Mouse (Mus musculus) embryonic stem cell, embryonic (primary cell): Measurements from ENCODE around the gene Vash2.
"Not testable (repeated sequence)": the region's sequence is repeated elsewhere in the genome, so short reads cannot be mapped to it uniquely, and the experiment has no call there.

Experiments
- CTCF ChIA-PET, 4 experiments: fragments of 300-600 bp in 2 of 4; fragments of 350-600 bp in 2 of 4; sonication (Branson Sonifier 250); formaldehyde crosslinking; loops; one replicate each; lab custom pipeline; 2022; ENCODE audit warnings: inconsistent platforms in 2 of 4; lab: Charles Lee
- POLR2A ChIA-PET, 4 experiments: fragments of 300-600 bp in 2 of 4; fragments of 350-600 bp in 2 of 4; sonication (Branson Sonifier 250); formaldehyde crosslinking; loops; one replicate each; lab custom pipeline; 2022; ENCODE audit warnings: antibody characterized with exemption in 4 of 4, inconsistent platforms in 1 of 4; lab: Charles Lee

The Vash2 gene

DNA sequence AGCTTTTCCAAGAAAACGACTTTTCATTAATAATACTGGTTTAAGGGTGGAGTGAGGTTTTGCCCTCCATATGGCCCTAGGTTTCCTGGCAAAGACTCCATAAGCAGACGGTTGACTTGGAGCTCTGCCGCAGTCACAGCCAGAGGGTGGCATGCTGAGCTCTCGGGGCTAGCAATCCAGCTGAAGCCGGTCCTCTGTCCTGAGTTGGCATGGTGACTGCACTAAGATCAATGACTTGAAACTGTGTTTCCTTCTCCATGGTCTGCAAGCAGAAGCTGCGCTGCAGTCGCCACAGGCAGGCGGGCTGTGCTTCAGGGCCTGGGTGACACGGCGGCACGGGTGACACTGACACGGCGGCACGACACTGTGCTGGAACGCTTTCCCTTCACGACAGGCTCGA is 30.2 kb downstream of the Vash2 start:
- ChIA-PET CTCF (interaction anchor here in 3 of 4 experiments (0.5 to 1.1 kb wide), 5 partner anchors 8 to 911 kb away, joined by 3 to 6 read pairs (median 3); partner anchors contain the start of gene Flvcr1 (in 1 of the 3)), POLR2A (interaction anchor here in 3 of 4 experiments (0.6 to 1.9 kb wide), 6 partner anchors 30 to 117 kb away, joined by 3 to 4 read pairs (median 3); partner anchors contain the start of genes Flvcr1 (in 2 of the 3) and Vash2 (in 2 of the 3))

DNA sequence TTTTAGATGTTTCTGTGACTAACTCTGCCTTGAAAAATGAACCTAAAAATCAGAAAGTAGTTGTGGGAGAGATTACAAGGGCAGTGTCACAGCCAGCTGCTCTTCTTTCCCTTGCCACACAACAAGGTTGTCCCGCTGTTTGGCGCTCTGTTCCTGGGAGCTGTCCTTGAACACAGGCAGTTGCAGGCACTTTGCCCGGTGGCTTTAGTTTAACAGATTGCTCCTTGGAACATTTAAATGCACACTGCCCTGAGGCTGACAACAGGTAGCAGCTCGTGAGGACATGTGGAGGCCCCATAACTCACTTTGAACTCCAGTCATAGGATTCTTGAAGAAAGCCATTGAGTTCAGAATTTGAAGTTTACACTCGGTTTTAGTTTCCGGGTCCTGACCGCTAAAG is 30.7 kb downstream of the Vash2 start:
- ChIA-PET POLR2A (interaction anchor here in 3 of 4 experiments (1.0 to 1.9 kb wide), 6 partner anchors 31 to 115 kb away, joined by 3 to 4 read pairs (median 4); partner anchors contain the start of genes Flvcr1 (in 2 of the 3), Vash2 (in 2 of the 3), Nsl1 (in 1 of the 3) and Tatdn3 (in 1 of the 3)), CTCF (interaction anchor here in 2 of 4 experiments (0.6 to 1.1 kb wide), 3 partner anchors 78 to 340 kb away, joined by 3 read pairs; partner anchors contain the start of gene Flvcr1 (in 1 of the 2))

DNA sequence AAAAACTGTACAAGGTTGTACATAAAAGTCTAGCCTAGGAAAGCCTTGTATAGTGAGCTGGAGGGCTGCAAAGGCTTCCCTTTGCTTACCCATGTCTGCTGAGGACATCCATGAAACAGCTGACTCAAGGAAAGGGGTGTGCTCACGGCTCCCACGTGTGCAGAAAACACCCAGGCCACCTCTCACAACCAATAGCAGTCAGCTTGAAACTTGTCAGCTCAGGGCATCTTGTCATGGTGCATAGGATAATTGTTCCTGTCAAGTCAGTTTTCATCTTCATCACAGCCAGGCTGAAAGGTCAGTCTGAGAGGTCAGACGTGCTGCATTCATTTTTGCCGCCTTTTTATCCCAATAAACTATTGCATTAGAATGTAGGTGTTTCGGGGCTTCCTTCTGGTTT is 31.1 kb downstream of the Vash2 start:
- CTCF ChIA-PET: interaction anchor here in 1 of 4 experiments (1.1 kb wide), 1 partner anchor 341 kb away, joined by 3 read pairs; no protein-coding TSS in a partner anchor
- POLR2A ChIA-PET: interaction anchor here in 2 of 4 experiments (1.0 to 1.9 kb wide), 3 partner anchors 31 to 115 kb away, joined by 3 to 4 read pairs (median 4); partner anchors contain the start of genes Nsl1 (in 1 of the 2), Tatdn3 (in 1 of the 2) and Vash2 (in 1 of the 2)

DNA sequence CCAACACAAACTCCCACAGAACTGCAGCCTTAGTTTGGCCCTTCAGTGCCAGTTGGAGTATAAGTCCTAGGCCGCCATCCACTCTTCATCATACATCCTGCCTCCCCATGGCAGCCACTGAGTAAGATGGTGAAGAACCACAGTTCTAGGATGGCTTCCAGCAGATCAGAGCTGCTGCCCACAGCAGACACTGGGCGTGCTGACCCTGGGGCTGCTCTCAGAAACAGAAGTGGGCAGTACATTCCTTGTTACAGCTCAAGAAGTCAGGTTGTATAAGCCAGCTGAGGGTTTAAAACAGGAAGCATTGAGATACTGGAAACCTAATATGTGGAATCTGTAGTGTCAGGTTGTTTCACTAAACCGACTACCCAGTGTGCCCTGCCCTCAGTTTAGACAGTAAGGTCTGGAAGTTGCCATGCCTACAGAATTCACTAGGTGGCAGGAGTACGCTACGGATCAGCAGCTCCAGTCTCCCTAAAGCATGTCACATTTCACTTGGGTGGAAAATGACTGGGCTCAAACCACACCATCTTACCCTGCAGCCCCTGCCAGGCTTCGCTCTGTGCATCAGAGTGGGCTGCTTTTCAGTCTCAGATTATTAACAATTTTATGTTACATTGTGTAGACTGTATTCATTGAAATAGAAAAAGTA is 34.9 kb downstream of the Vash2 start:
- ChIA-PET CTCF (interaction anchor here in 3 of 4 experiments (0.5 to 2.6 kb wide), 33 partner anchors 8 to 1148 kb away, joined by 3 to 23 read pairs (median 4); partner anchors contain the start of genes Nsl1 (in 1 of the 3), Rps6kc1 (in 1 of the 3), Tatdn3 (in 1 of the 3) and Traf5 (in 1 of the 3)), POLR2A (interaction anchor here (0.8 to 1.3 kb wide), 8 partner anchors 9 to 345 kb away, joined by 3 to 5 read pairs (median 3); partner anchors contain the start of genes Flvcr1 (in 2 of the 4), Nsl1 (in 1 of the 4) and Tatdn3 (in 1 of the 4))

DNA sequence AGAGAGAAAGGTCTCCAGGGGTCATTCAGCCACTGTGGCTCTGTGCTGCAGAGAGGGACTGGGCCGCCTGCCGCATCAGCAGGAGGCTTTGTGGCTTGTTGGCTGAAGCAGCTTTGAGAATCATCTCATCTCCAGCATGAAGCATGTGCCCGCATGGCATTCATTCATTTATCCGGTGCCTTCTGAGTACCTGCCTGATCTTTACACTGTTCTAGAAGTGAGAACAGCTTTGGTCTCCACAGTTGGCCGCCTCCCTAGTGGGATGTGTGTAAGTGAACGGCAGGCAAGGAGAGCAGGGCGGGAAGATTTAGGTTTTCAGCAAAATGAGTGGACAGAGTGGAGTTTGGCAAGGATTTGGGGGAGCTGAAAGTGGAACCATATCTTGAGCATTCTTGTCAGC is 39.3 kb downstream of the Vash2 start:
- POLR2A ChIA-PET: no interaction called here
- CTCF ChIA-PET: no interaction called here

DNA sequence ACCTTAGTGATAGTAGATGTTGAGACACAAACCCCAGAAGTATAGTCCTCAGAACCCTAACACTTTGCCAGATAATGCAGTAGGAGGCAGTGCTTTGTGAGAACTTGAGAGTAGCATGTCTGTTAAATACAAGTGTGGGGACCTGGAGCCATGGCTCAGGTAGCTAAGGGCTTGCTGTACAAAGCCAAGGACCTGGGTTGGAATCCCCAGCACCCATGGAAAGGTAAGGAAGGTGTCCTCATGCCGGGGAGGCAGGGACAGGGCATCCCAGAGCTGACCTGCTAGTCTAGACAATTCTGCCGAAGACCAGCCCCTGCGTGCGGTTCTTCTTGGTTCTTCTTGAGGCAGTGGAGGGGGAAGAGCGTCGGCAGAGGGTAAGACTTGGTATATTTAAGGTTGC is 48.9 kb downstream of the Vash2 start:
- ChIA-PET CTCF (no interaction called here), POLR2A (no interaction called here)

DNA sequence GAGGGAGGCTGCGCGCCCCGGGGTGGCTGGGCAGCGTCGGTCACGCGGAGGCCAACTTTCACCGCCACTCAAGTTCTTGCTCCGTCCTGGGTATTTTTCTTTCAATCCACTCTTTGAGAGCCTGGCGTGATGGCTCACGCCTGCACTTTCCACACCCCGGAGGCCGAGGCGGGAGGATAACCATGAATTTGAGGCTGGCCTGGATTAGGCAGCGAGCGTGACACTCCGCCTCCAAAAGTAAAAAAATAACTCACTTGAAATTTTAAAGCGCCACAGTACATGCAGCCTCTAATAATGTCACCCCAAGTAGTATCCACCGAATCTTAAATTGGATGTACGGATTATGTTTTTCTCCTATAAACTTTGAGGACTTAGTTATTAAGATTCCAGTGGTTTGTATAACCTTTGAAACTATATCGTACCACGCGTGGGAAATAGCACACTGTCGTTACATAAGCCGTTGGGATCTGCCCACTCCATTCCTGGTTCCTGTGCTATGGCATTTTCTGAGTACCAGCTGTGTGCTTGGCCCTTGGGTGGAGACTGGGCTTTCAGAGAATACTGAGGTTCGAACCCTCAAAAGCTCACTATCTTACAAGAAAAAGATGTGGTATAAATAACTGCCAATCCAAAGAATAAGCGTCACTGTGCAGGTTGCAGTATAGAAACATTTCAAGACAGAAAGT is 49.9 kb downstream of the Vash2 start:
- POLR2A ChIA-PET: interaction anchor here in 3 of 4 experiments (1.2 to 1.7 kb wide), 4 partner anchors 9 to 1209 kb away, joined by 3 to 15 read pairs (median 4); partner anchors contain the start of genes Flvcr1 (in 2 of the 3) and Rcor3 (in 1 of the 3)
- CTCF ChIA-PET: interaction anchor here in 1 of 4 experiments (0.6 kb wide), 2 partner anchors 16 to 383 kb away, joined by 3 to 4 read pairs; no protein-coding TSS in a partner anchor

DNA sequence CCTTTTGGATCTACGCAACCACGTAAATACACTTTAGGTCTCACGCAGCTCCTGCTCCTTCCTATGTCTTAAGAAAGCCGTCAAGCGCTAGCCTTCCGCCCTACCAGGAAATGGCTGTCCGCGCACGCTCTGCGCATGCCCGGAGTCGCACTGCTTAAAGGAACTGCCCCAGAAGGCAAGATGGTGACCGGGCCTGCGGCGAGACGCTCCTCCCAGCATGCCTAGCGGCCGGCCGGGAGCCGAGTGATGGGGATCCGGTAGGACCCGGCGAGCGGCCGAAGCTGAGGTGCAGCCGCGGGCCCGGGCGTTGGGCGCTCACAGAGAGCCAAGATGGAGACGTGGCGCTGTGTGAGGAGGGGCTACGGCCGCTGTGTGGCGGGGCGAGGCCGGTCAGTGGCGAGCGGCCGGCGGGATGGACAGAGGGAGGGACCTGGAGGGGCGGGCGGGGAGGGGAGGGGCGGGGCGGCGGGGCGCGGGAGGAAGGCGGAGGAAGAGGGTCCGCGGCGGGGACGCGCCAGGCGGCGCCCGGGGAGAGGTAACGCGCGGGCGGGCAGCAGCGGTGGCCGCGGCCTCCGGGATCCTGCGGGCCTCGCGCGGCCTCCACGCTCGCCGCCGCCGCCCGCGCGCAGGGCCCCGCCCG is 50.6 kb downstream of the Vash2 start:
- ChIA-PET CTCF (interaction anchor here in 1 of 4 experiments (0.6 kb wide), 3 partner anchors 16 to 384 kb away, joined by 3 to 4 read pairs (median 4); no protein-coding TSS in a partner anchor), POLR2A (interaction anchor here (0.6 to 1.7 kb wide), 15 partner anchors 9 to 1210 kb away, joined by 3 to 15 read pairs (median 3); partner anchors contain the start of genes Flvcr1 (in 3 of the 4), Rps6kc1 (in 2 of the 4), Rcor3 (in 1 of the 4) and Vash2 (in 1 of the 4))

DNA sequence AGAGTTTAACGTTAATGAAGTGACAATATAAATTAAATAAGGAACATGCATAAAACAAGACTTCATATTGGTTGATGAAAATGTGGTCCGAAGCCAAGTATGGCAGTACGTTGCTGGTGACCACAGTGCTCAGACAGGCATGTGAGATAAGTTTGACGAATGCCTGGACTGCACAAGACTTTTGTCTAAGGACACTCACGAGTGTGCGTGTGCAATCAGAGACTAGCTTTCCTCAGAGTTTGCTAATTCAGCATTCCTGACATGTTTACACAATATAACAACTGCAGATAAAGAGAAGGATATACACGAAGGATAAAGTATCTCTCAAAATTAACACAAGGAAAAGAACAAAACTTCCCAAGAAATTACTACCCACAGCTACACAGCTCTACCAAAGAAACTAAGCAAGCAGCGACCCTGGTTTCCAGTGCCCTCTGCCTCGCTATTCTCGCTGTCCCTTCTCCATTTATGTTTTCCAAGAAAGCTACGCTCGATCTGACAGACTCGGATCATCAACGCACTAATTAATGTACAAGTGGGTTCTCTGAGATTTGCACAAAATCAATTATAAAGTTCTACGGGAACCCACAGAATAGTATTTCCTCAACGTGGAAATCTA is 51.2 kb downstream of the Vash2 start:
- CTCF ChIA-PET: interaction anchor here in 1 of 4 experiments (0.6 kb wide), 1 partner anchor 76 kb away, joined by 4 read pairs; no protein-coding TSS in a partner anchor

DNA sequence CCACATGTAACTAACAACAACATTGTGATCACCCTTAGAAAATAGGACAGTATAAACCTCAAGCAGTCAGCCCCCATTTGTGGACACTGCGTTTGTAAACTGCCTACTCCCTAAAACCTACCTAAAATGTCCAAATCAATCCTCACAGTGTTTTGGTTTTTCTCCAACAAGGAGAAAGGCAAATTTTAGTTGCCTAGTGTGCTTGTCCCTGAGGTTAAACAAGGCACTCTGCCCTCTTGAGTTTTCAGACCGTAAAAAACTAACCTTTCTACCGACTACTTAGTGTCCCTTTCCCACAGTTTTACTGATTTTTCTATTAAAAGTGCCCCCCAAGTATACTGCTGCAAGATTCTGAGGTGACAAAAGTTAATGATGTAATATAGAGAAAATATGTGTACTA is 51.8 kb downstream of the Vash2 start:
- POLR2A ChIA-PET: interaction anchor here in 3 of 4 experiments (0.9 to 1.7 kb wide), 7 partner anchors 7 to 99 kb away, joined by 3 to 15 read pairs (median 4); partner anchors contain the start of genes Flvcr1 (in 2 of the 3) and Rps6kc1 (in 1 of the 3)
- CTCF ChIA-PET: no interaction called here

More for the DNA sequence above, 51.2 kb downstream of the Vash2 start:
- POLR2A ChIA-PET: interaction anchor here (0.6 to 1.7 kb wide), 15 partner anchors 8 to 1211 kb away, joined by 3 to 15 read pairs (median 3); partner anchors contain the start of genes Flvcr1 (in 3 of the 4), Rps6kc1 (in 2 of the 4), Rcor3 (in 1 of the 4) and Vash2 (in 1 of the 4)

DNA sequence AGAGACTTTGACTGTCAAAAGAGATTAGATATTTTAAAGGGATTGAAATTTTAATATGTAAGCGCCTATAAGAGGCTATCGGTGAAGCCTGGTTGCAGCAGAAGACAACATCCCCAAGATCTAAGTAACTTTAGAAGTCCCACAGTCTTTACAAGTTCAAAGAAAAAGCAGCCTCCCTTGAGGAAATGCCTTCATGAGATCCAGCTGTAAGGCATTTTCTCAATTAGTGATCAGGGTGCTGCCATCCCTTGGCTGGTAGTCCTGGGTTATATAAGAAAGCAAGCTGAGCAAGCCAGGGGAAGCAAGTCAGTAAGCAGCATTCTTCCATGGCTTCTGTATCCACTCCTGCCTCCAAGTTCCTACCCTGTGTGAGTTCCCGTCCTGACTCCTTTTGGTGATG is 54.3 kb downstream of the Vash2 start, which contains the start of gene Angel2:
TSS of gene Angel2 (plus strand) at position 301 of the 400 bp plus-strand sequence.
- CTCF ChIA-PET: not testable (repeated sequence)
- POLR2A ChIA-PET: interaction anchor here in 1 of 4 experiments (0.9 kb wide), 1 partner anchor 13 kb away, joined by 3 read pairs; no protein-coding TSS in a partner anchor

DNA sequence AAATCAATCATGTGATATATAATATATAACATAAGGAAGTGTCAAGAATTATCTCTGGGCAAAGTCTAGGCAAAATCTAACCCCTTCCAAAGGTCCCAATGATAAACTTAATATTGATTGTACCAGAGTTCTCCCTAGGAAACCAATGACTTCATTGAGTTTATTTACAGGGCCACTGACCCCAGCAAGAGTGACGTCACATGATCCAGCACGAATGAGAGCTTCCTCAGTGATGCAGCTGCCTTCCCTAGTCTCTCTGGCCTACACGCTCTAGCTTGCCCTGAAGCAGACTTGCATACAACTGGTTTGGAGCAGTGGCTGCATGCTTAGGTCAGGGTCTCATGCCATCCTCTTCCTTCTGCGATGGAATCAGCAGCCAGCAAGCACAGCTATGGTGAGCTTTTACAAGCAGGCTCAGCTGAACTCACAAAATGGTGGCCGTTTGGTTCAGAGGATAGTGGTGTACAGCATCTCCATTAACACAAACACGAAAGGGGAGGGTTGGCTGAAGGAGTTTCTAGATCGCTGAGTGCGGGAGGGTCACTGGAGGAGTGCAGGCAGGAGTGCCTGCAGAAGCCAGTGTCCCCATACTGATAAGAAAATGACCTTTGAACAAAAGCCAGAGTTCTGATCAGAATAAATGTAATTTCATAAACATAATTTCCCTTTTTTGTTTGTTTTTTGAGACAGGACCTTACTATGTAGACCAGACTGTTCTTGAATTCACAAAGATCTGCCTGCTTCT is 59.2 kb downstream of the Vash2 start:
- POLR2A ChIA-PET: interaction anchor here in 3 of 4 experiments (0.7 to 1.6 kb wide), 6 partner anchors 8 to 187 kb away, joined by 3 to 4 read pairs (median 3); partner anchors contain the start of gene Flvcr1 (in 1 of the 3)
- CTCF ChIA-PET: interaction anchor here in 1 of 4 experiments (0.6 kb wide), 1 partner anchor 66 kb away, joined by 4 read pairs; no protein-coding TSS in a partner anchor

DNA sequence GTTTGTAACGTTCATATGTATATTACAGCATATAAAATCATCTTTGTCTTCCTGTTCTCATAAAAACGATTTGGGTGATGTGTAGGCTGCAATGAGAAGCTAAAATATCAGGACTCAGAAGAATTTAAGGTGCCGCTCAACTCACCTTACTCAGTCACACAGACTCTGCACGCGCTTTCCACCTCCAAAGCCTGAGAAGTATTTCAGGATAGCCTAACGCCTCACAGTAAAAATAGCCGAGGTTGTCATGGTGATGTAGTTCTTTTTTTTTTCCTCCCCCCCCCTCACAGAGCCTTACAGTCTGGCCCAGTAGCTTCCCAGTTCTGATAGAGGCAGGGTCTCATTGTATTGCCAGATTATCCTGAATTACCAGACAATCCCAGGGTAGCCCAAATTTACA is 60.2 kb downstream of the Vash2 start:
- ChIA-PET POLR2A (interaction anchor here in 3 of 4 experiments (0.7 to 1.6 kb wide), 5 partner anchors 9 to 188 kb away, joined by 3 to 4 read pairs (median 3); partner anchors contain the start of gene Flvcr1 (in 1 of the 3)), CTCF (interaction anchor here in 1 of 4 experiments (0.6 kb wide), 1 partner anchor 65 kb away, joined by 4 read pairs; no protein-coding TSS in a partner anchor)

DNA sequence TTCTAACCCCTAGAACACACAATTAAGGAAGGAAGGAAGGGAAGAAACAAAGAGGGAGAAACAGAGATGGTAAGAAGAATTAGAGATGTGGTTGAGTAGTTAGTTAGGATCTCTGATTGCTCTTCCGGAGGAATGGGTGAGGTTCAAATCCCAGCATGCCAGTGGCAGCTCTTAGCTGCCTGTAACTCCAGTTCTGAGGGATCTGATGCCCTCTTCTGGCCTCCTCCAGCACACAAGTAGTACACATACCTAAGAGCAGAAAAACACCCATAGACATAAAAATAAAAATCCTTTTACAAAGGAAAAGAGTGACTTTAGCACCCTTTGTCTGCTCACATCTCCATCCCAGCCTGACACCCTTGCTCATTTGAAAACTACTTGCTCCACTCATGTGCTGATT is 66.5 kb downstream of the Vash2 start:
- ChIA-PET CTCF (interaction anchor here in 1 of 4 experiments (0.6 kb wide), 1 partner anchor 83 kb away, joined by 4 read pairs; no protein-coding TSS in a partner anchor), POLR2A (interaction anchor here in 2 of 4 experiments (0.6 to 1.4 kb wide), 6 partner anchors 11 to 150 kb away, joined by 3 to 7 read pairs (median 4); partner anchors contain the start of genes Nsl1 (in 2 of the 2) and Tatdn3 (in 2 of the 2))

DNA sequence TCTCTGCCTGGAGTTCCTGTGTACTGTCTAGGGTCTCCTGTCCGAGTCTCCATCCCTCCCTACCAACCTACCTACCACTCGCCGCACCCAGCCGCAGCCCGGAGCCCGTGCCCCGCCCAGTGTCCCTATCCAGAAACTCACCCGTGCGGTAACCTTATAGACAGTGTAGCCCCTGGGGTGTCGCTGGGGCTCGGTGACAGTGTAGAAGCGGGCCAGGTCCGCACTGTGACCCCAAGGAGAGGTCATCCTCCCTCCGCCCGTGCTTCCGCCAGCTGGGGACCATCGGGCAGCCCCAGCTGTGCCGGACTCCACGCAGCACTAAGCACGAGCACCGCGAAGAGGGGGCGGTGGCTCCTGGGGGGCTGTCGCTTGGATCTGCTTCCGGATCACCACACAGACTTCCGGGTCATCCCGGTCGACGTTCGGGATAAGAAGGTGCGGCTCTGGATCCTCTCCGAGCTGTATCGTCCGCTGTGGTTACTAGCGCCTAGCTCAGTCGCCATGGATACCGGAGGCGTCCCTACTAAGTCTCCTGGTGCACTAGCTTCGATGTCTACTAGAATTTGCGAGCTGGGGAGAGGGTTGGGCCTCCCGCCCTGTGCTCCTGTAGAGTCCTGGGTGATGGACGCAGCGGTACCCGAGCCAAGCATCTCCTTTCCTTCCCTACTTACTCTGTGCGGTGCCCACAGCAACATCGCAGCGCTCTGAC is 67.5 kb downstream of the Vash2 start, which contains the start of gene Rps6kc1:
TSS of gene Rps6kc1 (minus strand) at position 356 of the 709 bp plus-strand sequence.
- ChIA-PET CTCF (interaction anchor here in 3 of 4 experiments (0.6 to 0.9 kb wide), 4 partner anchors 33 to 396 kb away, joined by 3 to 9 read pairs (median 4); no protein-coding TSS in a partner anchor), POLR2A (interaction anchor here in 3 of 4 experiments (0.5 to 1.4 kb wide), 11 partner anchors 10 to 730 kb away, joined by 3 to 7 read pairs (median 3); partner anchors contain the start of genes Nsl1 (in 2 of the 3), Tatdn3 (in 2 of the 3) and Angel2 (in 1 of the 3))
